Mouse (Mus musculus) layer of hippocampus, adult 8-10 months (tissue): ENCODE results near the gene Ern1. TPM values are rescaled to one million over a fixed set of nuclear protein-coding genes. Genes with fewer than 3 reads are reported as not detected.

Source experiments
- DNase-seq, 2 experiments: peaks; one replicate each; pipeline ENCODE4 v3.0.0; 2022; ENCODE audit warnings: low spot score in 2 of 2
- total RNA-seq, 4 experiments: library from RNA; stranded (reverse); gene quantifications; 2 replicates each; pipeline ENCODE4 v1.2.4; 2022

Gene Ern1
- total RNA-seq, 4 experiments from 2014 or later = 10.4 to 12.4 (median 11.4) TPM

GRCm38 (mm10) chr11:106349772-106350171, 137.9 kb downstream of the Ern1 start:
- DNase-seq = no peak

DNA sequence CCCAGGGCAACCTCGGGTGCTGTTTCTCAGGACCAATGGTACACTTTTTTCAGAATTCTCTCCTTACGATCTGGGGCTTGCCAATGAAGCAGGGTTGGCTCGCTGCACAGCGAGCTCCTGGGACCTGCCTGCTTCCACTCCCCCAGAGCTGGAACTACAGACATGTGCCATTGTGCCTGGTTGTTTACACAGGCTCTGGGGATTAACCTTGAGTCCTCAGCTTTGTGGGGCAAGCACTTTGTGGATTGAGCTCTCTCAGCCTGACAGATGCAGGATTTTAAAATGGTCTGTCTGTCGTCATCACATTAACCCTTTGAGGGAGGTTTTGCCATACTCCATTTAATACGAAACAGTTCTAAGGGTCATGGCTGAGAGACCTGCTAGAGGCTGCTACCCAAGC, 142.7 kb downstream of the Ern1 start:
- DNase-seq = no peak

Other genes with a start within 250 kb of the Ern1 start
- gene Ftsj3, start 231.8 kb downstream of the Ern1 start, total RNA-seq = 10 to 100 TPM; 28.9 to 33.3 (median 32.4) TPM
- 100 to 1,000 TPM; 164 to 180 (median 176) TPM for gene Psmc5, start 231.7 kb downstream of the Ern1 start, total RNA-seq
- gene Smarcd2, start 214.9 kb downstream of the Ern1 start, total RNA-seq = 10 to 100 TPM; 29.1 to 34.7 (median 31.2) TPM
- under 1 TPM in 2 of 4 experiments, not detected in 2; 0.16 to 0.20 TPM for gene Tcam1, start 211.2 kb downstream of the Ern1 start, total RNA-seq
- gene Gh, start 186.0 kb downstream of the Ern1 start, total RNA-seq = 1 to 10 TPM in 1 of 4 experiments, under 1 TPM in 1, not detected in 2; 0.57 to 1.7 TPM
- gene Cd79b, start 173.1 kb downstream of the Ern1 start, total RNA-seq = under 1 TPM in 1 of 4 experiments, not detected in 3; 0.39 TPM
- gene Scn4a, start 134.6 kb downstream of the Ern1 start, total RNA-seq = under 1 TPM in 2 of 4 experiments, not detected in 2; 0.07 TPM
- under 1 TPM in 1 of 4 experiments, not detected in 3; 0.41 TPM for gene Prr29, start 122.4 kb downstream of the Ern1 start, total RNA-seq
- gene Icam2, start 99.8 kb downstream of the Ern1 start, total RNA-seq = 1 to 10 TPM; 1.7 to 3.4 (median 2.4) TPM
- gene Tex2, start 125.6 kb upstream of the Ern1 start, total RNA-seq = 100 to 1,000 TPM; 135 to 153 (median 142) TPM